Mouse (Mus musculus) midbrain, embryonic 16.5 days (tissue): Measurements from ENCODE around the gene Prkar2b. TPM values are rescaled to one million over a fixed set of nuclear protein-coding genes. Genes with fewer than 3 reads are reported as not detected.
"Not testable (repeated sequence)": the region's sequence is repeated elsewhere in the genome, so short reads cannot be mapped to it uniquely, and the experiment has no call there.

Experiments
- ATAC-seq: fragments of 200-750 bp; cut with Nextera tagmentation; 2 replicates; pipeline ENCODE4 v1.8.0; 2017; ENCODE audit warnings: moderate TSS enrichment
- H3K27ac ChIP-seq: fragments of 300-500 bp; sonication (generic); 2 replicates; pipeline ENCODE4 v1.5.1; 2014; ENCODE audit warnings: mild to moderate bottlenecking, low read length, mixed read lengths
- H3K27me3 ChIP-seq: fragments of 300-500 bp; sonication (generic); 2 replicates; pipeline ENCODE4 v1.6.1; 2014; ENCODE audit warnings: low read depth, low read length, mixed read lengths; ENCODE audit not compliant: control insufficient read depth, insufficient read depth
- H3K36me3 ChIP-seq: fragments of 300-500 bp; sonication (generic); 2 replicates; pipeline ENCODE4 v1.6.1; 2014; ENCODE audit warnings: mild to moderate bottlenecking, low read length, moderate library complexity, mixed read lengths; ENCODE audit not compliant: control insufficient read depth, insufficient read depth
- H3K4me1 ChIP-seq: fragments of 300-500 bp; sonication (generic); 2 replicates; pipeline ENCODE4 v1.6.1; 2014; ENCODE audit warnings: mild to moderate bottlenecking, low read length, mixed read lengths; ENCODE audit not compliant: control insufficient read depth, insufficient read depth
- H3K4me2 ChIP-seq: fragments of 300-500 bp; sonication (generic); 2 replicates; pipeline ENCODE4 v1.6.1; 2014; ENCODE audit warnings: mild to moderate bottlenecking, low read length, mixed read lengths
- H3K4me3 ChIP-seq: fragments of 300-500 bp; sonication (generic); 2 replicates; pipeline ENCODE4 v1.5.1; 2014; ENCODE audit warnings: low read depth, mild to moderate bottlenecking, low read length, moderate library complexity, mixed read lengths
- H3K9ac ChIP-seq: fragments of 300-500 bp; sonication (generic); 2 replicates; pipeline ENCODE4 v1.6.1; 2014; ENCODE audit warnings: low read depth, low read length, mixed read lengths
- H3K9me3 ChIP-seq: fragments of 300-500 bp; sonication (generic); replicated peaks from 2 replicates; pipeline ENCODE4 v1.6.1; 2014; ENCODE audit warnings: mild to moderate bottlenecking, low read length, mixed read lengths; ENCODE audit not compliant: control insufficient read depth, poor library complexity, severe bottlenecking
- WGBS: fragments of 180-500 bp; shearing (Covaris S2); extraction: QIAGEN DNeasy Blood & Tissue Kit; methylation state at CpG from one replicate; pipeline ENCODE4 v1.1.7; 2014; 5-methylcytosine and 5-hydroxymethylcytosine counted together
- polyA plus RNA-seq: library from polyadenylated mRNA; unstranded; fragments of >200 nt; fragmentation: Nextera tagmentation; extraction: Ambion mirVana; gene quantifications from 2 replicates; pipeline ENCODE4 v1.2.1, GENCODE M21; 2015

Gene Prkar2b
- polyA plus RNA-seq, 1 experiment from 2014 or later: 149 TPM

GRCm38 (mm10) chr12:32018376-32018750 lies 42.7 kb downstream of the Prkar2b start:
- no peaks in the 10 kb centered on the region for H3K9me3 ChIP-seq
- H3K4me3 ChIP-seq: no peak overlapping the region
- H3K27ac ChIP-seq: no peak overlapping the region
- H3K27me3 ChIP-seq: no peaks in the 10 kb centered on the region
- H3K9ac ChIP-seq: no peak overlapping the region
- no peaks in the 10 kb centered on the region for H3K36me3 ChIP-seq
- no peak overlapping the region for H3K4me2 ChIP-seq
- no peak for ATAC-seq
- peaks cover 9% of the 10 kb centered on the region; the same call in 1 of the 2 replicates for H3K4me1 ChIP-seq
- 81% methylated on average over 3 of the region's 3 CpGs for WGBS

- 78% methylated on average over 7 of the region's 7 CpGs for WGBS
- Histone ChIP-seq H3K4me1 (peaks cover 9% of the 10 kb centered on the region; the same call in 1 of the 2 replicates), H3K4me2 (no peak overlapping the region), H3K36me3 (no peaks in the 10 kb centered on the region), H3K9ac (no peak overlapping the region), H3K9me3 (no peaks in the 10 kb centered on the region), H3K27me3 (no peaks in the 10 kb centered on the region), H3K4me3 (no peak overlapping the region), H3K27ac (no peak overlapping the region)
- no peak for ATAC-seq
These were observed 43.3 kb downstream of the Prkar2b start for GRCm38 (mm10) chr12:32017636-32018375.

- WGBS: 88% methylated on average over 6 of the region's 6 CpGs
- no peak for ATAC-seq
These were observed 44.6 kb downstream of the Prkar2b start for GRCm38 (mm10) chr12:32016472-32016871.

GRCm38 (mm10) chr12:32015268-32015769 lies 45.8 kb downstream of the Prkar2b start:
- Histone ChIP-seq H3K9me3 (no peaks in the 10 kb centered on the region), H3K27me3 (no peaks in the 10 kb centered on the region), H3K4me2 (no peak overlapping the region), H3K4me1 (peaks cover 9% of the 10 kb centered on the region; the same call in 1 of the 2 replicates), H3K36me3 (no peaks in the 10 kb centered on the region), H3K9ac (no peak overlapping the region), H3K27ac (no peak overlapping the region), H3K4me3 (no peak overlapping the region)
- peak; percentile 18; the same call in 1 of the 2 replicates for ATAC-seq
- 59% methylated on average over 6 of the region's 6 CpGs for WGBS

More at GRCm38 (mm10) chr12:32016472-32016871, 44.6 kb downstream of the Prkar2b start:
- no peak overlapping the region for H3K4me3 ChIP-seq
- no peaks in the 10 kb centered on the region for H3K9me3 ChIP-seq
- no peaks in the 10 kb centered on the region for H3K27me3 ChIP-seq
- H3K36me3 ChIP-seq: no peaks in the 10 kb centered on the region
- peaks cover 9% of the 10 kb centered on the region; the same call in 1 of the 2 replicates for H3K4me1 ChIP-seq
- no peak overlapping the region for H3K27ac ChIP-seq
- no peak overlapping the region for H3K9ac ChIP-seq
- no peak overlapping the region for H3K4me2 ChIP-seq

GRCm38 (mm10) chr12:32014811-32015210 lies 46.3 kb downstream of the Prkar2b start:
- Histone ChIP-seq H3K9ac (no peak overlapping the region), H3K4me1 (peaks cover 9% of the 10 kb centered on the region; the same call in 1 of the 2 replicates), H3K9me3 (no peaks in the 10 kb centered on the region), H3K4me3 (no peak overlapping the region), H3K27me3 (no peaks in the 10 kb centered on the region), H3K36me3 (no peaks in the 10 kb centered on the region), H3K27ac (no peak overlapping the region), H3K4me2 (no peak overlapping the region)
- WGBS: 74% methylated on average over 7 of the region's 7 CpGs
- ATAC-seq: no peak

- no peaks in the 10 kb centered on the region for H3K36me3 ChIP-seq
- H3K4me2 ChIP-seq: no peak overlapping the region
- H3K27ac ChIP-seq: no peak overlapping the region
- no peak overlapping the region for H3K4me3 ChIP-seq
- no peak overlapping the region for H3K9ac ChIP-seq
- no peak for ATAC-seq
- no peaks in the 10 kb centered on the region for H3K9me3 ChIP-seq
- WGBS: 75% methylated on average over 2 of the region's 2 CpGs
- H3K27me3 ChIP-seq: no peaks in the 10 kb centered on the region
- H3K4me1 ChIP-seq: 0 out of 2 replicates have a peak, but pooled peaks cover 4% of the 10 kb centered on the region
These were observed 48.9 kb downstream of the Prkar2b start for GRCm38 (mm10) chr12:32012169-32012568.

GRCm38 (mm10) chr12:32011128-32011527 lies 50.0 kb downstream of the Prkar2b start:
- Histone ChIP-seq H3K27ac (no peak overlapping the region), H3K27me3 (no peaks in the 10 kb centered on the region), H3K4me1 (0 out of 2 replicates have a peak, but pooled peaks cover 4% of the 10 kb centered on the region), H3K9me3 (no peaks in the 10 kb centered on the region), H3K4me3 (no peak overlapping the region), H3K9ac (no peak overlapping the region), H3K36me3 (no peaks in the 10 kb centered on the region), H3K4me2 (no peak overlapping the region)
- WGBS: 94% methylated on average over 5 of the region's 5 CpGs
- no peak for ATAC-seq

GRCm38 (mm10) chr12:32009985-32010369 lies 51.1 kb downstream of the Prkar2b start:
- not testable (repeated sequence) for H3K4me3 ChIP-seq, H3K27me3 ChIP-seq, H3K4me2 ChIP-seq, H3K9ac ChIP-seq, H3K9me3 ChIP-seq, ATAC-seq, H3K4me1 ChIP-seq, H3K36me3 ChIP-seq, H3K27ac ChIP-seq
- WGBS: 56% methylated on average over 5 of the region's 6 CpGs

- peak; percentile 23; the same call in 1 of the 2 replicates for ATAC-seq
These were observed 51.7 kb downstream of the Prkar2b start for GRCm38 (mm10) chr12:32009267-32009984.

More at GRCm38 (mm10) chr12:32009267-32009984, 51.7 kb downstream of the Prkar2b start:
- no peak overlapping the region for H3K9ac ChIP-seq
- no peaks in the 10 kb centered on the region for H3K27me3 ChIP-seq
- no peak overlapping the region for H3K4me2 ChIP-seq
- H3K36me3 ChIP-seq: no peaks in the 10 kb centered on the region
- 26% methylated on average over 8 of the region's 8 CpGs for WGBS
- H3K9me3 ChIP-seq: peaks cover 2% of the 10 kb centered on the region; the same call in 1 of the 2 replicates
- H3K4me3 ChIP-seq: no peak overlapping the region
- H3K27ac ChIP-seq: no peak overlapping the region
- no peaks in the 10 kb centered on the region for H3K4me1 ChIP-seq
